Mouse (Mus musculus): ENCODE measurements around the gene Cenpp. TPM values are rescaled to one million over a fixed set of nuclear protein-coding genes. Genes with fewer than 3 reads are reported as not detected.
"Not testable (repeated sequence)": the region's sequence is repeated elsewhere in the genome, so short reads cannot be mapped to it uniquely, and the experiment has no call there.

Gene Cenpp
- polyA plus RNA-seq, 1 experiment: 9.9 TPM

DNA sequence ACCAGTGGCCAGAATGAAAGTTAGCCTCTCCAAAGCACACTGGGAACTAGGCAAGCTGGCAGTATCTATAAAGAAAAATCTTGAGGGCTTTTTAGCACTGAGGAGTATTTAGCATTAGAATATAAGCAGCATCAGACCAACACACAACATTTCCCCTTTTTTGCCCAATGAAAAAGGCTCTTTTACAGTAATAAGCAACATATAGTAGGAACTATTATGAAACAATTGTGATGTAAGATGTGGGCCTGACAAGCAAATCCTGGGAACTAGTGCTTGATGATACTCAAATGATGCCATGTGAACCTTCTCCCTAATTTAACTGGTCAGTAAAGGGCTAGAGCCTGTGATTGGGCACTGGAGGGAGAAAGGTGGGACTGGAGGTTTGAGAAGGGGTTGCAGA lies 24.4 kb downstream of the Cenpp start:
- Histone ChIP-seq H3K4me3 (replicated peaks; ENCODE audit: control insufficient read depth, low read depth, low read length) (no peak overlapping the region), H3K4me1 (ENCODE audit: control insufficient read depth, insufficient read depth, low read length) (peaks cover 3% of the 10 kb centered on the region; the same call in 1 of the 2 replicates), H3K27ac (ENCODE audit: control insufficient read depth, insufficient read depth, low read depth, low read length, poor library complexity) (no peak overlapping the region)
- TF ChIP-seq CTCF (IDR thresholded peaks at IDR 0.05; ENCODE audit: control insufficient read depth, insufficient read depth, low read length) (no peak), POLR2A (IDR thresholded peaks at IDR 0.05; ENCODE audit: borderline replicate concordance, control insufficient read depth, low read depth, low read length) (no peak)

DNA sequence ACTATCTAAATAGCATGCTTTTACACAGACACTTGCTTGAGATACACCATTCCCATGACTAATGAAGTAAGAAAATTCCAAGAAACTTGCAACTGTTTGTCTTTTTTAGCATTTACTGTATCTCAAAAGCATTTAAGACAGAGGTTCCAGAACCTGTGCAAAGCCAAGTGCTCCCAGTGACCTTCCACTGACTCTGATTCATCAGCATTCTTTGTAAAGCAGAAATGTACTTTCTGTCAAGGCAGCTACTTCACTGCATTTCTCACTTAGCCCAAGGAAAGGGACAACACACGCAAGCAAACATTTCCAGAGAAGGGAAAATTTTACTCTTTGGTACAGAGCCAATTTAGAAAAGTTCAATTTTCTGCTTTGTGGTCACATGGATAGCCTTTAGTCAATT lies 29.4 kb downstream of the Cenpp start:
- Histone ChIP-seq H3K27ac (ENCODE audit: control insufficient read depth, insufficient read depth, low read depth, low read length, poor library complexity) (no peak overlapping the region), H3K4me3 (replicated peaks; ENCODE audit: control insufficient read depth, low read depth, low read length) (no peak overlapping the region), H3K4me1 (ENCODE audit: control insufficient read depth, insufficient read depth, low read length) (no peaks in the 10 kb centered on the region; the same call in 1 of the 2 replicates)
- 87% methylated on average over 1 of the region's 1 CpGs for WGBS
- no peak for TF ChIP-seq CTCF (IDR thresholded peaks at IDR 0.05; ENCODE audit: control insufficient read depth, insufficient read depth, low read length)
- no peak for TF ChIP-seq POLR2A (IDR thresholded peaks at IDR 0.05; ENCODE audit: borderline replicate concordance, control insufficient read depth, low read depth, low read length)

DNA sequence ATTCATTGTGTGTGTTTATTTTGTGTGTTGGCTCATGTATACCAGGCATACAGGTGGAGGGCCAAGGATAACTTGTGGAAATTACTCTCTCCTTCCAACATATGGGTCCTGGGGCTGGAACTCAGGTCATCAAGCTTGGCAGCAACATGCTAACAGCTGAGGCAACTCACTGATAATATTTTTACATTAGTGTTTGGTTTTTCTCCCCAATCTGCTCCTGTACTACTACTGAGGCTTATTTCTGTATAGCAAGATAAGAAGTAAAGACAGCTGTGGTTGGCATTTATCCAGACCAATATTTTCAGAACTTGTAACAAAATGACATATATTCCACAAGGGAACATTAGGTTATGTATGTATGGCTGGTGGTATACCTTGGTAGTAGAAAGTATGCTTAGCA lies 34.2 kb downstream of the Cenpp start:
- H3K4me1 ChIP-seq (ENCODE audit: control insufficient read depth, insufficient read depth, low read length): no peaks in the 10 kb centered on the region; the same call in 1 of the 2 replicates
- H3K4me3 ChIP-seq (replicated peaks; ENCODE audit: control insufficient read depth, low read depth, low read length): no peak overlapping the region
- TF ChIP-seq POLR2A (IDR thresholded peaks at IDR 0.05; ENCODE audit: borderline replicate concordance, control insufficient read depth, low read depth, low read length): no peak
- TF ChIP-seq CTCF (IDR thresholded peaks at IDR 0.05; ENCODE audit: control insufficient read depth, insufficient read depth, low read length): no peak
- H3K27ac ChIP-seq (ENCODE audit: control insufficient read depth, insufficient read depth, low read depth, low read length, poor library complexity): no peak overlapping the region

DNA sequence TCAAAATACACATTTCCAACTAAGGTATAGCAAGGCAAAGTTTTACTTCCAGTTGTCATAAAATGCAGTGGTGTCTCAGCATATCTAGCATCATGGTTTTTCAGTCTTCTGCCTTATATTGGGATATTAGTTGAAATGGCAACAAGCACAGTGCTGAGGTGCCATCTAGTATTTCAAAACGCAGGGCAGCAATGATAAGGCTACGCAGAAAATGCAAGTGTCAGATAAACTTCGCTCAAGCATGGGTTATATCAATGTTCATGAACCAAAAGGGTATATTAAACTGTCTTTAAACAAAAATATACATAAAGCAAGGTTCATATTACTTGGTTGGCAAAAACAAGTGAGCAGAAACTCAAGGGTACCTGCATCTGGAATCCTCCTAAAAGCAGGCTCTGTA lies 35.6 kb downstream of the Cenpp start:
- H3K4me1 ChIP-seq (ENCODE audit: control insufficient read depth, insufficient read depth, low read length): no peaks in the 10 kb centered on the region; the same call in 1 of the 2 replicates
- no peak overlapping the region for H3K4me3 ChIP-seq (replicated peaks; ENCODE audit: control insufficient read depth, low read depth, low read length)
- 54% methylated on average over 3 of the region's 3 CpGs for WGBS
- no peak for TF ChIP-seq POLR2A (IDR thresholded peaks at IDR 0.05; ENCODE audit: borderline replicate concordance, control insufficient read depth, low read depth, low read length)
- TF ChIP-seq CTCF (IDR thresholded peaks at IDR 0.05; ENCODE audit: control insufficient read depth, insufficient read depth, low read length): no peak
- no peak overlapping the region for H3K27ac ChIP-seq (ENCODE audit: control insufficient read depth, insufficient read depth, low read depth, low read length, poor library complexity)

DNA sequence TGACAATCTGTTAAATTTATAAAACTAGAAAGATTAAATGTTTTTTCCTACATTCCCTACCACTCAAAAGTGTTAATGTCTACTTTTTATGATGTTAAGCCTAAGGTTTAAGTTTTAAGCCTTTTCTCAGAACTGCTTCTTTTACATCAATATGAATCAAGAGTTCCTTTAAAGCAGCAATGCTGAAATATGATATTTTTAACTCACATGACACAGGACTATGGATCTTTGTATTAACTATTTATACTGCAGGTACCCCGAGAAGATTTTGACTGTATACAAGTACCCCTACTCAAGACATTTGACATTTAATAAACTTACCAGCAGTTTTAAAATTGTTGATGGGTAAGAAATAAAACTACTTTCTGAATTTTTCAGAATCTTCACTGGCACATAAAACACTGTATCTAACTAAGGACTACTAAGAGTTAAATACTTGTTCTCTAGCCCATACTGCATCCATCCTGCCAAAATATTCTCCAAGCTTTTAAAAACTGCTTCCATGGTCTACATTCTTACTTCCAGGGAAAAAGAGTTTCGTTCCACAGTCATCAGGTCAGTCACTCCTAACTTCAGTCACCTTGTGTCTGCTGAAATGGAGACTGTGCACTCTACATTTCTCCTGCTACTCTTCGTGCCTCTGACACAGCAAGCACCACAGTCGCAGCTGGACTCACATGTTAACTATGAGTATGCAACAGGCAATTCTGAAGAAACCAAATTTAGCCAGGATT lies 43.8 kb downstream of the Cenpp start:
- Histone ChIP-seq H3K4me1 (ENCODE audit: control insufficient read depth, insufficient read depth, low read length) (no peaks in the 10 kb centered on the region), H3K4me3 (replicated peaks; ENCODE audit: control insufficient read depth, low read depth, low read length) (no peak overlapping the region), H3K27ac (ENCODE audit: control insufficient read depth, insufficient read depth, low read depth, low read length, poor library complexity) (no peak overlapping the region)
- TF ChIP-seq CTCF (IDR thresholded peaks at IDR 0.05; ENCODE audit: control insufficient read depth, insufficient read depth, low read length) (no peak), POLR2A (IDR thresholded peaks at IDR 0.05; ENCODE audit: borderline replicate concordance, control insufficient read depth, low read depth, low read length) (no peak)
- 87% methylated on average over 4 of the region's 4 CpGs for WGBS

DNA sequence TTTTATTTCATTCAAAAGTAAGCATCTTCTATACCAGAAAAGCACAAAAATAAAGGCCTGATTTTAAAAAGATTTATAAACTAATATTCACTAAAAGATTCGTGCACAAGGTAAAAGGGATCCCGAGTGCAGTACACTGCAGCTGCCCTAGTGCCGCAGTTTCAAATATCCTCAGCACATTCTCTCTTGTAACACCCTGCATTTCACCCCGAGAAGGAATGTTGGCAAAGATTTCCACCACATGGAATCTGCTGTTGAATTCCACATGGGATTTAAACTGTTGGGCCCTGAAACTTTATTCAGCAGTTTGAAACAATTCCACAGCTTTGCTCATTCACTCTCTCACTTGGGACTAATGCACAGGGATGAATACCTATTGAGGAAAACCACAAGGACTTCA lies 44.9 kb downstream of the Cenpp start, which contains the start of gene Ogn:
Gene Ogn, plus strand, starts transcription at position 333 of the 400 bp plus-strand sequence.
- H3K4me3 ChIP-seq (replicated peaks; ENCODE audit: control insufficient read depth, low read depth, low read length): no peak within 1 kb of the TSS
- H3K27ac ChIP-seq (ENCODE audit: control insufficient read depth, insufficient read depth, low read depth, low read length, poor library complexity): no peak within 1 kb of the TSS
- no peak for TF ChIP-seq POLR2A (IDR thresholded peaks at IDR 0.05; ENCODE audit: borderline replicate concordance, control insufficient read depth, low read depth, low read length)
- no peak for TF ChIP-seq CTCF (IDR thresholded peaks at IDR 0.05; ENCODE audit: control insufficient read depth, insufficient read depth, low read length)
- H3K4me1 ChIP-seq (ENCODE audit: control insufficient read depth, insufficient read depth, low read length): no peaks in the 10 kb centered on the region
- WGBS: 86% methylated on average over 4 of the region's 4 CpGs

DNA sequence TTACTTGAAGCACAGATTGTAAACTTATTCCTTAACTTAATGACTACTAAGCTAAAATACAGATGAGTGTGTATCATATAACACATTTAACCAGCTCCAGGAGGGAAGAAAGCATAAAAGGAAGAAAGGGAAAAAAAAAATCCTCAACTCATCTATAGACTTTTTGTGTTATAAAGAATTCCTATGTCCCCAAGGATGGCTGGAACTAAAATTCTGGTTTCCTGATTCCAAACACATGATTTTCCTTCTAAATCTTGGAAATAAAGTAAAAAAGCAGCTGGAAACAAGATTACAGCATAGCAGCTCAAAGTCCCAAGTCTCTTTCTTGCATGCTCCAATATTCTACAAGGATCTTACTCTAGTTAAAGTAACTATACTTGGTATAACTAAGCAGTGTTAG lies 49.0 kb downstream of the Cenpp start:
- Histone ChIP-seq H3K4me1 (ENCODE audit: control insufficient read depth, insufficient read depth, low read length) (no peaks in the 10 kb centered on the region), H3K4me3 (replicated peaks; ENCODE audit: control insufficient read depth, low read depth, low read length) (no peak overlapping the region), H3K27ac (ENCODE audit: control insufficient read depth, insufficient read depth, low read depth, low read length, poor library complexity) (no peak overlapping the region)
- TF ChIP-seq CTCF (IDR thresholded peaks at IDR 0.05; ENCODE audit: control insufficient read depth, insufficient read depth, low read length) (no peak), POLR2A (IDR thresholded peaks at IDR 0.05; ENCODE audit: borderline replicate concordance, control insufficient read depth, low read depth, low read length) (no peak)

DNA sequence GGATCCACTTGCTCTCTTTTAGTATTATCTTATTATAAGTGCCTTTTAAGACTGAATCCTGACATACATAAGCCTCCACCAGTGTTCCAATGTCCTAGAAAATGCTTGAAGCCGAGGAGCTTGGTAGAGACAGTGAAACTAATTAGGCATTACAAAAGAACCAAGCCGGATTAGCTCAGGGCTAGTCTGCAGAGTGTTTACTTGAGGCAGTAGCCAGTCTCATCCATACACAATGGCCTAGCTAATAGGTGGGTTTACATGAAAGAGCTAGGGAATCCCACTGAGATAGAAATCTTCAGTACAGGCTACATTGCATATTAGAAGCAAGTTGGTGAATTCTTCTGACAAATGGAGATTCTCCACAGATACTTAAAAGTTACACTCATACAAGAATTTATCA lies 50.0 kb downstream of the Cenpp start:
- not testable (repeated sequence) for H3K4me1 ChIP-seq (ENCODE audit: control insufficient read depth, insufficient read depth, low read length); H3K4me3 ChIP-seq (replicated peaks; ENCODE audit: control insufficient read depth, low read depth, low read length); H3K27ac ChIP-seq (ENCODE audit: control insufficient read depth, insufficient read depth, low read depth, low read length, poor library complexity)
- WGBS: 90% methylated on average over 2 of the region's 2 CpGs

DNA sequence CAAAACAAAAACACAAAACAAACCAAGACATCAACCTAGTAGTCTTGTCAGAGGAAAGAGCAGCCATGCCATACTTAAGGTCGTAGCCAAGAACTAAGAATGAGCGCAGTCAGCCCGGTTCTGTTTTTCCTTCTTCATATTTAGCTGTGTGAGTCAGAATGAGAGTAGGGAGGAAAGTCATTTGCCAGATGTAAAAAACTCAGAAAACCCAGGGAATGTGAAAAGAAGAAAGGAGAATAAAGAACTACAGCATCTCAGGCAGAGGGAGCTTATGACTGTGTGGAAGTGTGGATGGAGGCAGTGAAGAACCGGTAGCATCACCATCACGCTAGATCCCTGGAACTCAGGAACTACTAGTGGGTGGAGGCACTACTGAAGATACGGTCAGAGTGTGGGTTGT lies 66.5 kb downstream of the Cenpp start:
- 93% methylated on average over 6 of the region's 6 CpGs for WGBS
- no peak overlapping the region for H3K4me3 ChIP-seq (replicated peaks; ENCODE audit: control insufficient read depth, low read depth, low read length)
- H3K27ac ChIP-seq (ENCODE audit: control insufficient read depth, insufficient read depth, low read depth, low read length, poor library complexity): no peak overlapping the region
- no peaks in the 10 kb centered on the region for H3K4me1 ChIP-seq (ENCODE audit: control insufficient read depth, insufficient read depth, low read length)
- TF ChIP-seq CTCF (IDR thresholded peaks at IDR 0.05; ENCODE audit: control insufficient read depth, insufficient read depth, low read length) (no peak), POLR2A (IDR thresholded peaks at IDR 0.05; ENCODE audit: borderline replicate concordance, control insufficient read depth, low read depth, low read length) (no peak)

All from bone marrow, adult 2 months (tissue).